Mouse (Mus musculus) heart, embryonic 16.5 days (tissue): ENCODE measurements around the gene Hist1h2bj. TPM values are rescaled to one million over a fixed set of nuclear protein-coding genes. Genes with fewer than 3 reads are reported as not detected.

ENCODE experiments used
- ATAC-seq: fragments of 200-750 bp; cut with Nextera tagmentation; replicated peaks from 2 replicates; pipeline ENCODE4 v1.8.0; 2017; ENCODE audit warnings: moderate number of reproducible peaks; ENCODE audit not compliant: insufficient read depth, low FRiP score; ENCODE audit errors: extremely low read depth
- H3K27ac ChIP-seq: fragments of 300-500 bp; sonication (generic); 2 replicates; pipeline ENCODE4 v1.5.1; 2014; ENCODE audit warnings: mild to moderate bottlenecking, low read length, control low read depth, moderate library complexity
- H3K27me3 ChIP-seq: fragments of 300-500 bp; sonication (generic); 2 replicates; pipeline ENCODE4 v1.6.1; 2014; ENCODE audit warnings: low read length, mixed read lengths; ENCODE audit not compliant: control insufficient read depth, insufficient read depth
- H3K36me3 ChIP-seq: fragments of 300-500 bp; sonication (generic); 2 replicates; pipeline ENCODE4 v1.6.1; 2014; ENCODE audit not compliant: control insufficient read depth, insufficient read depth
- H3K4me1 ChIP-seq: fragments of 300-500 bp; sonication (generic); 2 replicates; pipeline ENCODE4 v1.6.1; 2014; ENCODE audit warnings: low read length, mixed read lengths; ENCODE audit not compliant: control insufficient read depth, insufficient read depth
- H3K4me2 ChIP-seq: fragments of 300-500 bp; sonication (generic); 2 replicates; pipeline ENCODE4 v1.6.1; 2014; ENCODE audit warnings: low read depth, mild to moderate bottlenecking, control low read depth, low read length
- H3K4me3 ChIP-seq: fragments of 300-500 bp; sonication (generic); 2 replicates; pipeline ENCODE4 v1.5.1; 2014; ENCODE audit warnings: mild to moderate bottlenecking, control low read depth, low read length
- H3K9ac ChIP-seq: fragments of 300-500 bp; sonication (generic); 2 replicates; pipeline ENCODE4 v1.6.1; 2014; ENCODE audit warnings: low read length, control low read depth
- H3K9me3 ChIP-seq: fragments of 300-500 bp; sonication (generic); replicated peaks from 2 replicates; pipeline ENCODE4 v1.6.1; 2016; ENCODE audit warnings: low read length; ENCODE audit not compliant: control insufficient read depth
- WGBS: fragments of 180-500 bp; shearing (Covaris S2); extraction: QIAGEN DNeasy Blood & Tissue Kit; methylation state at CpG from one replicate; pipeline ENCODE4 v1.1.7; 2014; 5-methylcytosine and 5-hydroxymethylcytosine counted together
- polyA plus RNA-seq: library from polyadenylated mRNA; unstranded; fragments of >200 nt; fragmentation: Nextera tagmentation; extraction: Ambion mirVana; gene quantifications from 2 replicates; pipeline ENCODE4 v1.2.1, GENCODE M21; 2015

Hist1h2bj gene
- polyA plus RNA-seq, 1 experiment from 2014 or later, result 9.9 TPM

- peaks cover 22% of the 10 kb centered on the region for H3K4me1 ChIP-seq
- peak overlapping the region; percentile 64 for H3K4me2 ChIP-seq
- 1% methylated on average over 11 of the region's 14 CpGs for WGBS
- H3K9ac ChIP-seq, result peak overlapping the region; percentile 71
- H3K9me3 ChIP-seq, result no peaks in the 10 kb centered on the region
- ATAC-seq, result no peak
- H3K36me3 ChIP-seq, result no peaks in the 10 kb centered on the region
- peak overlapping the region; percentile 76 for H3K27ac ChIP-seq
- H3K4me3 ChIP-seq, result peak overlapping the region; percentile 43
- no peaks in the 10 kb centered on the region for H3K27me3 ChIP-seq
These were observed 753 bp downstream of the Hist1h2bj start for GRCm38 (mm10) chr13:22043503-22044431.

- H3K27ac ChIP-seq, result no peak overlapping the region
These were observed 1.6 kb downstream of the Hist1h2bj start for GRCm38 (mm10) chr13:22044432-22045155.

DNA sequence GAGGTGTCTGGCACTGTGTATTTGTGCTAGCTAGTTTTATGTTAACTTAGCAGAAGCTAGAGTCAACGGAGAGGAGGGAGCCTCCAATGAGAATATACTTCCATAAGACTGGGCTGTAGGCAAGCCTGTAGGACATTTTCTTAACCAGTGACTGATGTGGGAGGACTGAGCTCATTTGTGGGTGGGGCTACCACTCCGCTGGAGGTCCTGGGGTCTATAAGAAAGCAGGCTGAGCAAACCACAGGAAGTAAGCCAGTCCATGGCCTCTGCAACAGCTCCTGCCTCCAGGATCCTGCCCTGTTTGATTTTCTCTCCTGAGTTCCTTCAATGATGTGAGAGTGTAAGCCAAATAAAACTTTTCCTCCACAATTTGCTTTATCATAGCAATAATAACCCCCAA, 2.3 kb downstream of the Hist1h2bj start:
- 47% methylated on average over 2 of the region's 2 CpGs for WGBS
- H3K4me2 ChIP-seq, result no peak overlapping the region
- H3K36me3 ChIP-seq, result no peaks in the 10 kb centered on the region
- H3K27ac ChIP-seq, result no peak overlapping the region
- H3K9ac ChIP-seq, result no peak overlapping the region
- no peak overlapping the region for H3K4me3 ChIP-seq
- H3K9me3 ChIP-seq, result no peaks in the 10 kb centered on the region
- peaks cover 20% of the 10 kb centered on the region for H3K4me1 ChIP-seq
- no peaks in the 10 kb centered on the region for H3K27me3 ChIP-seq
- ATAC-seq, result no peak

More at GRCm38 (mm10) chr13:22044432-22045155, 1.6 kb downstream of the Hist1h2bj start:
- H3K4me2 ChIP-seq, result peak overlapping the region; percentile 64
- H3K4me1 ChIP-seq, result peaks cover 22% of the 10 kb centered on the region
- no peaks in the 10 kb centered on the region for H3K9me3 ChIP-seq
- H3K4me3 ChIP-seq, result no peak overlapping the region
- H3K36me3 ChIP-seq, result no peaks in the 10 kb centered on the region
- WGBS, result 86% methylated on average over 6 of the region's 6 CpGs
- H3K9ac ChIP-seq, result no peak overlapping the region; the same call in 1 of the 2 replicates
- H3K27me3 ChIP-seq, result no peaks in the 10 kb centered on the region
- no peak for ATAC-seq

DNA sequence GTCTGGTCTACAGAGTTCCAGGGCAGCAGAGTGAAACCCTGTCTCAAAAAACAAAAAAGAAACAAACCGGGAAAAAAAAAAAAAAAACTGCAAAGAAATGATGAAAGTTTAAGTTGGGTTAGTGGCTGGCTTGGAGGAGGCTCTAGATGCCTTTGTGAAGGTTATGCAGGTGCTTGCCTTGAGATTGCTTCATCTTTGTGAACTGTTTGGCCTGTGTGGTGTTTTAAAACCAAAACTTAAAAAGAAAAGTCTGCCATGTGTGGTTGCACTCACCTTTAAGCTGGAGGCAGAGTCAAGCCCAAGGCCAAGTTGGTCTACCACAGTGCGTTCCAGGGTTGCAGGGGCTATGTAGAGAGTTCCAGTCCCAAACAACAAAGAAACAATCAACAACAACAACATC, 6.0 kb downstream of the Hist1h2bj start:
- no peak for ATAC-seq
- WGBS, result 72% methylated on average over 2 of the region's 2 CpGs

GRCm38 (mm10) chr13:22049737-22050440, 6.9 kb downstream of the Hist1h2bj start:
- peak overlapping the region; percentile 81 for H3K9ac ChIP-seq
- ATAC-seq, result no peak
- no peaks in the 10 kb centered on the region for H3K9me3 ChIP-seq
- H3K36me3 ChIP-seq, result no peaks in the 10 kb centered on the region
- 0 out of 2 replicates have a peak, but pooled peaks cover 4% of the 10 kb centered on the region for H3K4me1 ChIP-seq
- peak overlapping the region; percentile 74 for H3K4me3 ChIP-seq
- peak overlapping the region; percentile 89 for H3K4me2 ChIP-seq
- whole genome bisulfite sequencing, result under 1% methylated on average over 14 of the region's 14 CpGs
- H3K27ac ChIP-seq, result peak overlapping the region; percentile 86
- no peaks in the 10 kb centered on the region for H3K27me3 ChIP-seq

More for the DNA sequence above, 6.0 kb downstream of the Hist1h2bj start:
- Histone ChIP-seq H3K4me3 (no peak overlapping the region), H3K27me3 (no peaks in the 10 kb centered on the region), H3K36me3 (no peaks in the 10 kb centered on the region), H3K9me3 (no peaks in the 10 kb centered on the region), H3K4me1 (peaks cover 7% of the 10 kb centered on the region), H3K27ac (no peak overlapping the region), H3K4me2 (no peak overlapping the region), H3K9ac (no peak overlapping the region)

DNA sequence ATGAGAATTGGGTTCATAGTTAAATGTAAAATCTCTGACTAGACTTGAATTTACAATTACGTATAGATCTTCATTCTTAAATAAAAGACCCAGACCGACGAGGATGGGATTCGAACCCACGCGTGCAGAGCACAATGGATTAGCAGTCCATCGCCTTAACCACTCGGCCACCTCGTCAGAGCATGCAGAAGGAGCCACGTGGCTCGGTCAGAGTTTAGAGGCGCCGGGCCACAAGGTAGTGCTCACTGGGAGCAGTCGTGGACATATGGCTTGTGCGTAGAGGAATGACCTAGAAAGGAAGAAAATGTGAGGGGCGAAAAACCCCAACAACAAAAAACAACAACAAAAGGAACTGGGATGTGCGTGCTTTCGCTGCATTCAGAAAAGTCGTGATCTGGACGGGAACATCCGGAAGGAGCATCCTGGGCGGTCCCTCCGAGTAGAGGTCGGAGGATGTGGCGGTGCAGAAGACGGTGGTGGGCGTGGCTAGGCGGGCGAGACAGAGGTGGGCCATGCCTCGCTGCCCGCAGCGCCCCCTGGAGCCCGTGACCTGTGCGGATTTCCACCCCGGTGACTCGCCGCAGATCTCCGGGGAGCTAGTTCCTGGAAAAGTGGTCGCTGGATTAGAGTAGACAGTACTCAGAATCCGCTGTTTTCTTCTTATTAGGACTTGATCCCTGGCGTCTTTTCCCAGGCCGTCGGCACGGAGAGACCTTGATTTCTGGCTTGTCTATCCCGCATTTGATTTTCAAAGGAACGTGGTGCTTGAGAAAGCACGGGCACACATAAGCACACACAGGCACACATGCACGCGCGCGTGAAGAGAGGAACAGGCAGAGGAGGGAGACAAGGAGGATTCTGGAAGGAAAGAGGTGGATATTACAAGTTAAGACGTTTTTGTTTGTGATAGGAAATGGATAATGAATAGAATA, 7.8 kb downstream of the Hist1h2bj start:
- no peaks in the 10 kb centered on the region for H3K27me3 ChIP-seq
- peak overlapping the region; percentile 81 for H3K9ac ChIP-seq
- H3K9me3 ChIP-seq, result no peaks in the 10 kb centered on the region
- peak overlapping the region; percentile 86 for H3K27ac ChIP-seq
- H3K4me2 ChIP-seq, result peak overlapping the region; percentile 89
- no peaks in the 10 kb centered on the region for H3K36me3 ChIP-seq
- peak overlapping the region; percentile 74 for H3K4me3 ChIP-seq
- ATAC-seq, result peak; percentile 94
- under 1% methylated on average over 52 of the region's 52 CpGs for WGBS
- 0 out of 2 replicates have a peak, but pooled peaks cover 4% of the 10 kb centered on the region for H3K4me1 ChIP-seq

GRCm38 (mm10) chr13:22051523-22051859, 8.5 kb downstream of the Hist1h2bj start:
- H3K4me3 ChIP-seq, result peak overlapping the region; percentile 74
- H3K4me1 ChIP-seq, result 0 out of 2 replicates have a peak, but pooled peaks cover 4% of the 10 kb centered on the region
- peak overlapping the region; percentile 81 for H3K9ac ChIP-seq
- H3K4me2 ChIP-seq, result peak overlapping the region; percentile 89
- H3K27ac ChIP-seq, result peak overlapping the region; percentile 86; the same call in 1 of the 2 replicates
- ATAC-seq, result no peak
- H3K9me3 ChIP-seq, result no peaks in the 10 kb centered on the region
- H3K36me3 ChIP-seq, result no peaks in the 10 kb centered on the region
- no peaks in the 10 kb centered on the region for H3K27me3 ChIP-seq
- WGBS, result 13% methylated on average over 5 of the region's 5 CpGs

- WGBS, result 94% methylated on average over 1 of the region's 1 CpGs
- no peaks in the 10 kb centered on the region for H3K9me3 ChIP-seq
- H3K36me3 ChIP-seq, result no peaks in the 10 kb centered on the region
- H3K9ac ChIP-seq, result no peak overlapping the region
- 0 out of 2 replicates have a peak, but pooled peaks cover 4% of the 10 kb centered on the region for H3K4me1 ChIP-seq
- H3K4me3 ChIP-seq, result no peak overlapping the region
- no peaks in the 10 kb centered on the region for H3K27me3 ChIP-seq
- no peak for ATAC-seq
- H3K27ac ChIP-seq, result no peak overlapping the region
- H3K4me2 ChIP-seq, result no peak overlapping the region
These were observed 10.7 kb downstream of the Hist1h2bj start for GRCm38 (mm10) chr13:22053754-22054153.
